Mouse (Mus musculus) kidney, adult 18-20 months (tissue): Measurements from ENCODE around the gene Scd1.

ENCODE experiments used
- DNase-seq: peaks from one replicate; pipeline ENCODE4 v3.0.0; 2021

Scd1 gene

GRCm38 (mm10) chr19:44407341-44408222 is at the start of gene Scd1:
Scd1 (minus strand) TSS chr19:44407879.
- peak; percentile 73 for DNase-seq

GRCm38 (mm10) chr19:44455356-44455755 is 47.7 kb upstream of the Scd1 start:
- peak; percentile 46 for DNase-seq

- DNase-seq: no peak
These were observed 47.2 kb upstream of the Scd1 start for GRCm38 (mm10) chr19:44454862-44455261.

- DNase-seq: no peak
These were observed 40.2 kb upstream of the Scd1 start for GRCm38 (mm10) chr19:44447927-44448326.

GRCm38 (mm10) chr19:44445755-44446154 is 38.1 kb upstream of the Scd1 start:
- no peak for DNase-seq

GRCm38 (mm10) chr19:44439302-44439701 is 31.6 kb upstream of the Scd1 start:
- no peak for DNase-seq

- DNase-seq: no peak
These were observed 30.3 kb upstream of the Scd1 start for GRCm38 (mm10) chr19:44437975-44438374.

- no peak for DNase-seq
These were observed 24.4 kb upstream of the Scd1 start for GRCm38 (mm10) chr19:44432084-44432483.

- no peak for DNase-seq
These were observed 20.0 kb upstream of the Scd1 start for GRCm38 (mm10) chr19:44427721-44428120.

- DNase-seq: peak; percentile 45
These were observed 14.5 kb upstream of the Scd1 start for GRCm38 (mm10) chr19:44422051-44422631.

GRCm38 (mm10) chr19:44419530-44419929 is 11.9 kb upstream of the Scd1 start:
- peak; percentile 26 for DNase-seq

- DNase-seq: peak; percentile 84
These were observed 11.3 kb upstream of the Scd1 start for GRCm38 (mm10) chr19:44418945-44419344.

GRCm38 (mm10) chr19:44418544-44418943 is 10.9 kb upstream of the Scd1 start:
- DNase-seq: no peak

GRCm38 (mm10) chr19:44418061-44418460 is 10.4 kb upstream of the Scd1 start:
- DNase-seq: no peak

GRCm38 (mm10) chr19:44417448-44417847 is 9.8 kb upstream of the Scd1 start:
- DNase-seq: no peak

- DNase-seq: peak; percentile 13
These were observed 8.6 kb upstream of the Scd1 start for GRCm38 (mm10) chr19:44416240-44416639.

- no peak for DNase-seq
These were observed 7.8 kb upstream of the Scd1 start for GRCm38 (mm10) chr19:44415464-44415863.

GRCm38 (mm10) chr19:44410269-44410992 is 2.8 kb upstream of the Scd1 start:
- no peak for DNase-seq

- DNase-seq: no peak
These were observed 916 bp upstream of the Scd1 start for GRCm38 (mm10) chr19:44408595-44408994.

- DNase-seq: peak; percentile 60
These were observed 505 bp upstream of the Scd1 start for GRCm38 (mm10) chr19:44408223-44408545.

- no peak for DNase-seq
These were observed 4.1 kb downstream of the Scd1 start for GRCm38 (mm10) chr19:44403546-44403945.

- no peak for DNase-seq
These were observed 7.0 kb downstream of the Scd1 start for GRCm38 (mm10) chr19:44400484-44401197.

GRCm38 (mm10) chr19:44400076-44400475 is 7.6 kb downstream of the Scd1 start:
- no peak for DNase-seq
